Mouse (Mus musculus) lung, adult 2 months (tissue): ENCODE data around the gene Ssr2.

ENCODE experiments used
- CTCF ChIP-seq: fragments of 200-500 bp; IDR thresholded peaks from 2 replicates; pipeline ENCODE4 v1.5.1; 2011; ENCODE audit warnings: mild to moderate bottlenecking, low read length, control low read depth; ENCODE audit not compliant: insufficient read depth
- POLR2A ChIP-seq: fragments of 200-500 bp; IDR thresholded peaks from 2 replicates; pipeline ENCODE4 v1.6.1; 2011; ENCODE audit warnings: low read depth, mild to moderate bottlenecking, control low read depth, low read length, borderline replicate concordance; ENCODE audit errors: extremely low read depth

GRCm38 (mm10) chr3:88575540-88575939, at the start of gene Ssr2:
- TF ChIP-seq POLR2A, result no peak
- TF ChIP-seq CTCF, result no peak
